8 mouse cellular contexts compared by ENCODE assay signal in genomic region chr6:147145277-147145676, GRCm38 (mm10). TPM values are rescaled to one million over a fixed set of nuclear protein-coding genes. Genes with fewer than 3 reads are reported as not detected.
DNase-seq lines count a peak whose midpoint lies in the region; ATAC-seq lines count a peak whose summit lies in the region.

No protein-coding gene starts in this region.

- no peak overlapping the region for H3K4me3 ChIP-seq in embryonic facial prominence, embryonic 11.5 days (ENCODE audit: low read depth, low read length)
- H3K4me3 ChIP-seq in heart, embryonic 14.5 days (ENCODE audit: control insufficient read depth in 1 of 2, insufficient read depth in 1 of 2, low read depth in 1 of 2, low read length in 2 of 2): no peak overlapping the region
- no peak overlapping the region for H3K4me3 ChIP-seq in stomach, embryonic 16.5 days (replicated peaks; ENCODE audit: low read length)

- H3K4me1 ChIP-seq in embryonic facial prominence, embryonic 11.5 days (ENCODE audit: control insufficient read depth, insufficient read depth, low read length): no peaks in the 10 kb centered on the region
- peaks cover 15 to 20% of the 10 kb centered on the region in 2 experiments for H3K4me1 ChIP-seq in heart, embryonic 14.5 days (ENCODE audit: control insufficient read depth in 2 of 2, insufficient read depth in 2 of 2, low read length in 2 of 2)
- no peaks in the 10 kb centered on the region for H3K4me1 ChIP-seq in stomach, embryonic 16.5 days (ENCODE audit: control insufficient read depth, insufficient read depth, low read length)

- H3K27me3 ChIP-seq in embryonic facial prominence, embryonic 11.5 days (ENCODE audit: control insufficient read depth, insufficient read depth, low read length): no peaks in the 10 kb centered on the region
- no peaks in the 10 kb centered on the region for H3K27me3 ChIP-seq in heart, embryonic 14.5 days (ENCODE audit: control insufficient read depth, insufficient read depth, low read length)
- H3K27me3 ChIP-seq in stomach, embryonic 16.5 days (ENCODE audit: control insufficient read depth, insufficient read depth, low read length): no peaks in the 10 kb centered on the region

- H3K4me2 ChIP-seq in embryonic facial prominence, embryonic 11.5 days (ENCODE audit: low read depth, low read length): no peak overlapping the region
- H3K4me2 ChIP-seq in heart, embryonic 14.5 days (ENCODE audit: low read length): peak overlapping the region; percentile 7; the same call in 1 of the 2 replicates
- H3K4me2 ChIP-seq in stomach, embryonic 16.5 days (ENCODE audit: low read depth, low read length): no peak overlapping the region

- 16% methylated on average over 2 of the region's 2 CpGs for WGBS in embryonic facial prominence, embryonic 11.5 days
- 10% methylated on average over 2 of the region's 2 CpGs for WGBS in heart, embryonic 14.5 days
- 28% methylated on average over 2 of the region's 2 CpGs for WGBS in stomach, embryonic 16.5 days

- no peak overlapping the region for H3K9ac ChIP-seq in embryonic facial prominence, embryonic 11.5 days (replicated peaks; ENCODE audit: low read length)
- H3K9ac ChIP-seq in heart, embryonic 14.5 days (ENCODE audit: low read length): no peak overlapping the region
- no peak overlapping the region for H3K9ac ChIP-seq in stomach, embryonic 16.5 days (ENCODE audit: low read length)

- no peaks in the 10 kb centered on the region for H3K36me3 ChIP-seq in embryonic facial prominence, embryonic 11.5 days (replicated peaks; ENCODE audit: control insufficient read depth, insufficient read depth, low read depth, low read length)
- no peaks in the 10 kb centered on the region for H3K36me3 ChIP-seq in heart, embryonic 14.5 days (ENCODE audit: control insufficient read depth, insufficient read depth, low read length)
- no peaks in the 10 kb centered on the region for H3K36me3 ChIP-seq in stomach, embryonic 16.5 days (ENCODE audit: control insufficient read depth, insufficient read depth, low read length)

- DNase-seq in right cerebral cortex, postnatal 14 days: peak; percentile 52
- no peak for DNase-seq in right cerebral cortex, postnatal 25 days
- DNase-seq in embryonic facial prominence, embryonic 11.5 days (ENCODE audit: low spot score): peak; percentile 49
- DNase-seq in layer of hippocampus, postnatal 10 days (ENCODE audit: low spot score in 2 of 2): peak; percentile 68 to 75
- peak; percentile 60 for DNase-seq in lung, postnatal 36 days
- no peak for DNase-seq in kidney, adult 8-10 months

- peak; percentile 88 for ATAC-seq in embryonic facial prominence, embryonic 11.5 days (replicated peaks; ENCODE audit: insufficient number of reproducible peaks, low FRiP score, low TSS enrichment, low read depth)
- ATAC-seq in heart, embryonic 14.5 days (ENCODE audit: insufficient number of reproducible peaks, insufficient read depth, low FRiP score, low read depth): peak; percentile 99
- ATAC-seq in stomach, embryonic 16.5 days (ENCODE audit: insufficient read depth, low FRiP score): peak; percentile 86

- no peak overlapping the region for H3K27ac ChIP-seq in embryonic facial prominence, embryonic 11.5 days (replicated peaks; ENCODE audit: low read depth, low read length)
- peak overlapping the region; percentile 53 to 70 for H3K27ac ChIP-seq in heart, embryonic 14.5 days (replicated peaks in 1 of 2; ENCODE audit: control insufficient read depth in 1 of 2, insufficient read depth in 1 of 2, low read depth in 2 of 2, low read length in 2 of 2)
- H3K27ac ChIP-seq in stomach, embryonic 16.5 days (ENCODE audit: low read length): no peak overlapping the region

- H3K9me3 ChIP-seq in embryonic facial prominence, embryonic 11.5 days (replicated peaks; ENCODE audit: control insufficient read depth, low read length): no peaks in the 10 kb centered on the region
- no peaks in the 10 kb centered on the region for H3K9me3 ChIP-seq in heart, embryonic 14.5 days (ENCODE audit: control insufficient read depth, low read length)
- H3K9me3 ChIP-seq in stomach, embryonic 16.5 days (replicated peaks; ENCODE audit: control insufficient read depth, low read length): no peaks in the 10 kb centered on the region

RNA-seq across cellular contexts. Expression of gene Klhl42, which starts 54.1 kb away (rescaled TPM):
- polyA plus RNA-seq in embryonic facial prominence, embryonic 11.5 days (2014; fragmentation: Nextera tagmentation; extraction: Ambion mirVana): 11.9 and 12.7 TPM in 2 replicates
- polyA plus RNA-seq in heart, embryonic 14.5 days (2014; fragmentation: Nextera tagmentation; extraction: Ambion mirVana): 6.3 and 6.7 TPM in 2 replicates
- total RNA-seq in layer of hippocampus, postnatal 10 days (2021): 10 to 100 TPM; 23.5 to 25.7 TPM
- 7.1 and 7.9 TPM in 2 replicates for polyA plus RNA-seq in stomach, embryonic 16.5 days (2015; fragmentation: Nextera tagmentation; extraction: Ambion mirVana)

RNA-seq across cellular contexts. Expression of gene Mansc4, which starts 58.4 kb away (rescaled TPM):
- 1.7 and 1.8 TPM in 2 replicates for polyA plus RNA-seq in embryonic facial prominence, embryonic 11.5 days (2014; fragmentation: Nextera tagmentation; extraction: Ambion mirVana)
- 0.24 TPM in 2 replicates for polyA plus RNA-seq in heart, embryonic 14.5 days (2014; fragmentation: Nextera tagmentation; extraction: Ambion mirVana)
- total RNA-seq in layer of hippocampus, postnatal 10 days (2021): under 1 TPM in 1 of 2 experiments, not detected in 1; 0.87 TPM
- 2.6 and 4.1 TPM in 2 replicates for polyA plus RNA-seq in stomach, embryonic 16.5 days (2015; fragmentation: Nextera tagmentation; extraction: Ambion mirVana)

Comparison
In these comparisons a context has a peak if more than half of its experiments do, and no peak if none do; other contexts are left out.
1. DNase-seq: peak in right cerebral cortex, postnatal 14 days (single experiment), embryonic facial prominence, embryonic 11.5 days (single experiment), layer of hippocampus, postnatal 10 days (2 of 2) and lung, postnatal 36 days (single experiment); none in right cerebral cortex, postnatal 25 days (single experiment) and kidney, adult 8-10 months (0 of 2).
2. H3K27ac ChIP-seq: peak in heart, embryonic 14.5 days (2 of 2); none in embryonic facial prominence, embryonic 11.5 days (single experiment) and stomach, embryonic 16.5 days (single experiment).
3. Peak in every context shown above with its lines, with median percentiles within 50 percentile points of each other: ATAC-seq.